Mouse (Mus musculus) MEL (cell line): ENCODE data around the gene Arhgef2. TPM values are rescaled to one million over a fixed set of nuclear protein-coding genes. Genes with fewer than 3 reads are reported as not detected.

ENCODE experiments used
- DNase-seq: peaks from one replicate; pipeline ENCODE4 v3.0.0; 2011; ENCODE audit warnings: low read depth, low spot score
- H3K27ac ChIP-seq: 2 replicates; pipeline ENCODE4 v1.5.1; 2012; ENCODE audit warnings: low read depth, mild to moderate bottlenecking, control low read depth, low read length, moderate library complexity; ENCODE audit not compliant: control insufficient read depth
- H3K27me3 ChIP-seq, 2 experiments: fragments of 150-350 bp in 1 of 2; sonication (generic) in 1 of 2; 2 replicates each; pipeline ENCODE4 v1.6.1; 2012; ENCODE audit warnings: low read length in 2 of 2, mild to moderate bottlenecking in 2 of 2, improper control_type of control experiment in 1 of 2, moderate library complexity in 1 of 2; ENCODE audit not compliant: insufficient read depth in 2 of 2, control insufficient read depth in 1 of 2
- H3K36me3 ChIP-seq, 2 experiments: 2 replicates each; pipeline ENCODE4 v1.6.1; 2012 to 2014; ENCODE audit warnings: low read length in 2 of 2, improper control_type of control experiment in 1 of 2, inconsistent platforms in 1 of 2, mild to moderate bottlenecking in 1 of 2; ENCODE audit not compliant: insufficient read depth in 2 of 2, control insufficient read depth in 1 of 2
- H3K4me1 ChIP-seq, 2 experiments: fragments of 150-350 bp in 1 of 2; sonication (generic) in 1 of 2; 2 replicates each; pipeline ENCODE4 v1.6.1; 2012; ENCODE audit warnings: low read length in 2 of 2, improper control_type of control experiment in 1 of 2, mild to moderate bottlenecking in 1 of 2; ENCODE audit not compliant: insufficient read depth in 2 of 2, control insufficient read depth in 1 of 2
- H3K4me3 ChIP-seq, 2 experiments: fragments of 150-350 bp in 1 of 2; sonication (generic) in 1 of 2; 2 replicates each; pipeline ENCODE4 v1.5.1; 2012; ENCODE audit warnings: low read depth in 2 of 2, low read length in 2 of 2, mild to moderate bottlenecking in 2 of 2, moderate library complexity in 2 of 2, control low read depth in 1 of 2, improper control_type of control experiment in 1 of 2; ENCODE audit not compliant: control insufficient read depth in 1 of 2, insufficient read depth in 1 of 2
- H3K79me2 ChIP-seq: 2 replicates; pipeline ENCODE4 v1.6.1; 2012; ENCODE audit warnings: mild to moderate bottlenecking, low read length, moderate library complexity; ENCODE audit not compliant: control insufficient read depth, poor library complexity, insufficient read depth
- H3K9ac ChIP-seq: 2 replicates; pipeline ENCODE4 v1.6.1; 2012; ENCODE audit warnings: low read depth, mild to moderate bottlenecking, control low read depth, low read length, moderate library complexity; ENCODE audit not compliant: control insufficient read depth, poor library complexity, severe bottlenecking
- H3K9me3 ChIP-seq: fragments of 150-350 bp; sonication (generic); replicated peaks from 2 replicates; pipeline ENCODE4 v1.6.1; 2012; ENCODE audit warnings: mild to moderate bottlenecking, low read length, improper control_type of control experiment, moderate library complexity; ENCODE audit not compliant: insufficient read depth
- CHD2 ChIP-seq: IDR thresholded peaks from 2 replicates; pipeline ENCODE4 v1.6.1; 2011; ENCODE audit warnings: low read length, improper control_type of control experiment
- CTCF ChIP-seq, 3 experiments: IDR thresholded peaks in 2 of 3; conservative IDR thresholded peaks in 1 of 3; 2 replicates each; pipeline ENCODE4 v1.5.1; 2011 to 2012; ENCODE audit warnings: low read length in 3 of 3, low read depth in 2 of 3, mild to moderate bottlenecking in 2 of 3, improper control_type of control experiment in 1 of 3, inconsistent platforms in 1 of 3, mixed read lengths in 1 of 3, moderate library complexity in 1 of 3; ENCODE audit not compliant: control insufficient read depth in 1 of 3, insufficient read depth in 1 of 3, poor library complexity in 1 of 3, severe bottlenecking in 1 of 3
- ELF1 ChIP-seq: IDR thresholded peaks from 2 replicates; pipeline ENCODE4 v1.6.1; 2014; ENCODE audit warnings: low read depth, mild to moderate bottlenecking, inconsistent platforms, low read length, improper control_type of control experiment, moderate library complexity
- EP300 ChIP-seq, 2 experiments: IDR thresholded peaks; 2 replicates each; pipeline ENCODE4 v1.6.1; 2011; ENCODE audit warnings: improper control_type of control experiment in 2 of 2, low read length in 2 of 2, low read depth in 1 of 2, mild to moderate bottlenecking in 1 of 2
- ETS1 ChIP-seq: IDR thresholded peaks from 2 replicates; pipeline ENCODE4 v1.6.1; 2012; ENCODE audit warnings: low read depth, mild to moderate bottlenecking, inconsistent platforms, low read length, improper control_type of control experiment, moderate library complexity
- GABPA ChIP-seq: IDR thresholded peaks from 2 replicates; pipeline ENCODE4 v1.6.1; 2012; ENCODE audit warnings: low read depth, mild to moderate bottlenecking, inconsistent platforms, low read length, improper control_type of control experiment, moderate library complexity
- GATA1 ChIP-seq: IDR thresholded peaks from 2 replicates; pipeline ENCODE4 v1.6.1; 2011; ENCODE audit warnings: low read depth, low read length, improper control_type of control experiment
- HCFC1 ChIP-seq: IDR thresholded peaks from 2 replicates; pipeline ENCODE4 v1.6.1; 2012; ENCODE audit warnings: low read depth, mild to moderate bottlenecking, inconsistent platforms, low read length, improper control_type of control experiment, moderate library complexity
- JUND ChIP-seq: IDR thresholded peaks from 2 replicates; pipeline ENCODE4 v1.6.1; 2011; ENCODE audit warnings: low read depth, mild to moderate bottlenecking, improper control_type of control experiment, low read length
- MAFK ChIP-seq: IDR thresholded peaks from 2 replicates; pipeline ENCODE4 v1.6.1; 2011; ENCODE audit warnings: low read depth, mild to moderate bottlenecking, low read length, improper control_type of control experiment, borderline replicate concordance
- MAX ChIP-seq: IDR thresholded peaks from 2 replicates; pipeline ENCODE4 v1.6.1; 2011; ENCODE audit warnings: low read length, improper control_type of control experiment
- MEF2A ChIP-seq: IDR thresholded peaks from 2 replicates; pipeline ENCODE4 v1.6.1; 2014; ENCODE audit warnings: low read depth, mild to moderate bottlenecking, inconsistent platforms, low read length, improper control_type of control experiment; ENCODE audit not compliant: poor library complexity, insufficient replicate concordance, severe bottlenecking; ENCODE audit errors: extremely low read depth
- NRF1 ChIP-seq: IDR thresholded peaks from 2 replicates; pipeline ENCODE4 v1.6.1; 2014; ENCODE audit warnings: low read depth, mild to moderate bottlenecking, inconsistent platforms, low read length, improper control_type of control experiment, moderate library complexity; ENCODE audit not compliant: poor library complexity, insufficient read depth, severe bottlenecking
- POLR2AphosphoS5 ChIP-seq: IDR thresholded peaks from 2 replicates; pipeline ENCODE4 v1.6.1; 2012; ENCODE audit warnings: low read depth, borderline replicate concordance, mild to moderate bottlenecking, inconsistent platforms, low read length, moderate library complexity, mixed read lengths
- RAD21 ChIP-seq: IDR thresholded peaks from 2 replicates; pipeline ENCODE4 v1.6.1; 2011; ENCODE audit warnings: mild to moderate bottlenecking, low read depth, low read length, improper control_type of control experiment
- RCOR1 ChIP-seq: IDR thresholded peaks from 2 replicates; pipeline ENCODE4 v1.6.1; 2012; ENCODE audit warnings: low read depth, mild to moderate bottlenecking, inconsistent platforms, low read length, improper control_type of control experiment
- SMC3 ChIP-seq: IDR thresholded peaks from 2 replicates; pipeline ENCODE4 v1.6.1; 2011; ENCODE audit warnings: low read depth, low read length, improper control_type of control experiment
- USF1 ChIP-seq: IDR thresholded peaks from 2 replicates; pipeline ENCODE4 v1.6.1; 2014; ENCODE audit warnings: low read depth, mild to moderate bottlenecking, inconsistent platforms, low read length, improper control_type of control experiment, moderate library complexity
- polyA plus RNA-seq, 2 experiments: library from polyadenylated mRNA; stranded (reverse) in 1 of 2; unstranded in 1 of 2; fragments of >175 nt in 1 of 2; fragments of >200 nt in 1 of 2; gene quantifications; 2 replicates each; pipeline versions ENCODE4 v1.2.1 to v1.2.4; 2012; ENCODE audit warnings: low replicate concordance in 2 of 2, low read depth in 1 of 2; ENCODE audit not compliant: insufficient read length in 2 of 2, insufficient read depth in 1 of 2, missing spikeins in 1 of 2
- total RNA-seq: library from RNA; depleted of rRNA; stranded (reverse); fragments of 300-350 nt; gene quantifications from 2 replicates; pipeline ENCODE4 v1.2.3, GENCODE M21; 2012

Gene Arhgef2
- total and polyA plus RNA-seq, 3 experiments: 113 to 183 TPM; not detected in 1

GRCm38 (mm10) chr3:88631921-88632587 lies 26.3 kb downstream of the Arhgef2 start:
- Histone ChIP-seq H3K36me3 (peaks cover 12 to 54% of the 10 kb centered on the region in 2 experiments), H3K9ac (no peak overlapping the region), H3K9me3 (no peaks in the 10 kb centered on the region), H3K27ac (no peak overlapping the region), H3K27me3 (no peaks in the 10 kb centered on the region), H3K79me2 (peaks cover 34% of the 10 kb centered on the region), H3K4me3 (no peak overlapping the region), H3K4me1 (peaks cover 13 to 16% of the 10 kb centered on the region in 2 experiments)
- peak; percentile 32 to 56 (median 54) for TF ChIP-seq CTCF (IDR thresholded peaks at IDR 0.05 in 2 of 3, conservative IDR thresholded peaks at IDR 0.05 in 1 of 3; ENCODE audit: control insufficient read depth in 1 of 3, insufficient read depth in 1 of 3, low read depth in 2 of 3, low read length in 3 of 3, poor library complexity in 1 of 3, severe bottlenecking in 1 of 3)
- peak; percentile 33 for TF ChIP-seq RAD21
- no peak for TF ChIP-seq MAX
- no peak for TF ChIP-seq JUND
- TF ChIP-seq SMC3: peak; percentile 50
- TF ChIP-seq MEF2A: no peak
- TF ChIP-seq ETS1: no peak
- DNase-seq: peak; percentile 41

GRCm38 (mm10) chr3:88633056-88633455 lies 27.3 kb downstream of the Arhgef2 start:
- peaks cover 24% of the 10 kb centered on the region for H3K79me2 ChIP-seq
- no peaks in the 10 kb centered on the region for H3K27me3 ChIP-seq
- peaks cover 6 to 7% of the 10 kb centered on the region in 2 experiments; a peak in 3 of 4 replicates for H3K4me1 ChIP-seq
- H3K9ac ChIP-seq: no peak overlapping the region
- H3K36me3 ChIP-seq: peaks cover 4 to 57% of the 10 kb centered on the region in 2 experiments
- no peak for DNase-seq
- no peak overlapping the region for H3K27ac ChIP-seq
- no peak for TF ChIP-seq ETS1
- no peak for TF ChIP-seq POLR2AphosphoS5
- TF ChIP-seq, all 39 proteins: peak for 0
- H3K9me3 ChIP-seq: no peaks in the 10 kb centered on the region
- no peak overlapping the region for H3K4me3 ChIP-seq

GRCm38 (mm10) chr3:88635506-88636275 lies 29.9 kb downstream of the Arhgef2 start:
- H3K27me3 ChIP-seq: no peaks in the 10 kb centered on the region
- peaks cover 2% of the 10 kb centered on the region; the same call in 1 of the 2 replicates for H3K79me2 ChIP-seq
- no peaks in the 10 kb centered on the region for H3K9me3 ChIP-seq
- no peak overlapping the region for H3K9ac ChIP-seq
- H3K4me1 ChIP-seq: no peaks in the 10 kb centered on the region
- TF ChIP-seq USF1 (no peak), CHD2 (no peak), EP300 (IDR thresholded peaks at IDR 0.05; ENCODE audit: low read depth in 1 of 2, low read length in 2 of 2) (no peak), GABPA (no peak), GATA1 (no peak), NRF1 (no peak), CTCF (IDR thresholded peaks at IDR 0.05 in 2 of 3, conservative IDR thresholded peaks at IDR 0.05 in 1 of 3; ENCODE audit: control insufficient read depth in 1 of 3, insufficient read depth in 1 of 3, low read depth in 2 of 3, low read length in 3 of 3, poor library complexity in 1 of 3, severe bottlenecking in 1 of 3) (no peak), HCFC1 (no peak), RCOR1 (no peak), ELF1 (no peak), MAFK (no peak)
- no peak overlapping the region for H3K4me3 ChIP-seq
- H3K27ac ChIP-seq: no peak overlapping the region
- no peak for DNase-seq
- peaks cover 0 to 51% of the 10 kb centered on the region in 2 experiments; a peak in 2 of 4 replicates for H3K36me3 ChIP-seq
